In genomic region chr8:47288866-47289541, GRCm38 (mm10) we compare ENCODE assay signal across 8 mouse cellular contexts.
DNase-seq lines count a peak whose midpoint lies in the region; ATAC-seq and TF ChIP-seq lines count a peak whose summit lies in the region.

No protein-coding gene starts in this region.

- H3K4me1 ChIP-seq in embryonic facial prominence, embryonic 14.5 days (ENCODE audit: control insufficient read depth, insufficient read depth, low read length) = peaks cover 8% of the 10 kb centered on the region; the same call in 1 of the 2 replicates
- peaks cover 29% of the 10 kb centered on the region for H3K4me1 ChIP-seq in limb, embryonic 14.5 days (ENCODE audit: control insufficient read depth, insufficient read depth, low read length)
- H3K4me1 ChIP-seq in midbrain, postnatal 0 days (ENCODE audit: insufficient read depth, low read length) = peaks cover 11% of the 10 kb centered on the region; the same call in 1 of the 2 replicates

- 0 out of 2 replicates have a peak, but pooled peaks have one; percentile 34 for TF ChIP-seq POLR2A in limb, embryonic 14.5 days (IDR thresholded peaks at IDR 0.05; ENCODE audit: borderline replicate concordance, extremely low read depth, insufficient read depth, insufficient read length)

- no peak for TF ChIP-seq CTCF in midbrain, postnatal 0 days (IDR thresholded peaks at IDR 0.05)

- H3K9ac ChIP-seq in embryonic facial prominence, embryonic 14.5 days (ENCODE audit: low read depth, low read length) = peak overlapping the region; percentile 94
- H3K9ac ChIP-seq in limb, embryonic 14.5 days (ENCODE audit: low read depth, low read length, severe bottlenecking) = peak overlapping the region; percentile 96
- H3K9ac ChIP-seq in midbrain, postnatal 0 days (replicated peaks; ENCODE audit: low read length, poor library complexity, severe bottlenecking) = peak overlapping the region; percentile 95

- peak; percentile 82 for ATAC-seq in embryonic facial prominence, embryonic 14.5 days (ENCODE audit: low read depth)
- ATAC-seq in limb, embryonic 14.5 days (ENCODE audit: low FRiP score, low read depth) = peak; percentile 82
- peak; percentile 85 for ATAC-seq in midbrain, postnatal 0 days (ENCODE audit: low FRiP score)

- peak overlapping the region; percentile 85 for H3K4me3 ChIP-seq in embryonic facial prominence, embryonic 14.5 days (ENCODE audit: low read depth, low read length)
- H3K4me3 ChIP-seq in limb, embryonic 14.5 days (replicated peaks; ENCODE audit: low read length) = peak overlapping the region; percentile 83
- H3K4me3 ChIP-seq in midbrain, postnatal 0 days (ENCODE audit: low read depth, low read length) = peak overlapping the region; percentile 77

- no peaks in the 10 kb centered on the region for H3K36me3 ChIP-seq in embryonic facial prominence, embryonic 14.5 days (ENCODE audit: control insufficient read depth, insufficient read depth, low read length)
- no peaks in the 10 kb centered on the region for H3K36me3 ChIP-seq in limb, embryonic 14.5 days (ENCODE audit: control insufficient read depth, insufficient read depth, low read length)
- H3K36me3 ChIP-seq in midbrain, postnatal 0 days (ENCODE audit: insufficient read depth, low read length) = no peaks in the 10 kb centered on the region

- no peaks in the 10 kb centered on the region for H3K9me3 ChIP-seq in embryonic facial prominence, embryonic 14.5 days (ENCODE audit: control insufficient read depth, low read length)
- H3K9me3 ChIP-seq in limb, embryonic 14.5 days (ENCODE audit: control insufficient read depth, low read length) = no peaks in the 10 kb centered on the region
- no peaks in the 10 kb centered on the region for H3K9me3 ChIP-seq in midbrain, postnatal 0 days (ENCODE audit: low read length)

- peak overlapping the region; percentile 86 for H3K4me2 ChIP-seq in embryonic facial prominence, embryonic 14.5 days (ENCODE audit: low read depth, low read length)
- peak overlapping the region; percentile 87 for H3K4me2 ChIP-seq in limb, embryonic 14.5 days (replicated peaks; ENCODE audit: low read depth, low read length, severe bottlenecking)
- peak overlapping the region; percentile 92 for H3K4me2 ChIP-seq in midbrain, postnatal 0 days (ENCODE audit: low read depth, low read length, poor library complexity, severe bottlenecking)

- no peaks in the 10 kb centered on the region for H3K27me3 ChIP-seq in embryonic facial prominence, embryonic 14.5 days (replicated peaks; ENCODE audit: control insufficient read depth, insufficient read depth, low read length)
- no peaks in the 10 kb centered on the region for H3K27me3 ChIP-seq in limb, embryonic 14.5 days (ENCODE audit: control insufficient read depth, insufficient read depth, low read length)
- H3K27me3 ChIP-seq in midbrain, postnatal 0 days (ENCODE audit: insufficient read depth, low read length) = no peaks in the 10 kb centered on the region

- DNase-seq in left cerebral cortex, adult 18-20 months (ENCODE audit: low spot score in 2 of 2) = peak; percentile 54 to 72
- no peak for DNase-seq in left cerebral cortex, adult 11 months (ENCODE audit: low spot score)
- peak; percentile 85 for DNase-seq in embryonic facial prominence, embryonic 14.5 days (ENCODE audit: low spot score)
- DNase-seq in heart, adult 8-10 months (ENCODE audit: low spot score) = peak; percentile 37
- DNase-seq in kidney, adult 8-10 months = peak; percentile 18 to 33
- DNase-seq in limb, embryonic 14.5 days (ENCODE audit: low spot score) = peak; percentile 61
- peak; percentile 85 for DNase-seq in midbrain, postnatal 0 days (ENCODE audit: low spot score)
- DNase-seq in testis, postnatal 10 days (ENCODE audit: low spot score) = peak; percentile 71

- WGBS in embryonic facial prominence, embryonic 14.5 days = under 1% methylated on average over 41 of the region's 97 CpGs
- 0% methylated on average over 37 of the region's 97 CpGs for WGBS in limb, embryonic 14.5 days
- WGBS in midbrain, postnatal 0 days = under 1% methylated on average over 88 of the region's 97 CpGs

- peak overlapping the region; percentile 94 for H3K27ac ChIP-seq in embryonic facial prominence, embryonic 14.5 days (replicated peaks; ENCODE audit: low read depth, low read length)
- H3K27ac ChIP-seq in limb, embryonic 14.5 days (replicated peaks; ENCODE audit: low read depth, low read length) = peak overlapping the region; percentile 91
- H3K27ac ChIP-seq in midbrain, postnatal 0 days (ENCODE audit: low read depth, low read length) = peak overlapping the region; percentile 99
